Mouse (Mus musculus): ENCODE data around the gene Gp6. TPM values are rescaled to one million over a fixed set of nuclear protein-coding genes. Genes with fewer than 3 reads are reported as not detected.

Gene Gp6
- polyA plus RNA-seq (2014; fragmentation: Nextera tagmentation; extraction: Ambion mirVana) = 0.20 TPM in 1 of 2 replicates, not detected in the other

GRCm38 (mm10) chr7:4397730-4398129, at the start of gene Gp6:
Gene Gp6, minus strand, starts transcription at chr7:4397744.
- 96% methylated on average over 1 of the region's 1 CpGs for WGBS
- DNase-seq (ENCODE audit: low spot score) (no peak), ATAC-seq (ENCODE audit: low FRiP score) (no peak)
- Histone ChIP-seq H3K4me2 (replicated peaks) (no peak within 1 kb of the TSS), H3K9me3 (ENCODE audit: control insufficient read depth, low read length) (no peaks in the 10 kb centered on the region), H3K36me3 (replicated peaks; ENCODE audit: control insufficient read depth, insufficient read depth) (no peaks in the 10 kb centered on the region), H3K27ac (no peak within 1 kb of the TSS), H3K4me3 (replicated peaks; ENCODE audit: low read length) (no peak within 1 kb of the TSS), H3K9ac (no peak within 1 kb of the TSS), H3K27me3 (ENCODE audit: control insufficient read depth, insufficient read depth, low read length) (no peaks in the 10 kb centered on the region), H3K4me1 (replicated peaks; ENCODE audit: control insufficient read depth, insufficient read depth, low read length) (no peaks in the 10 kb centered on the region)

- no peaks in the 10 kb centered on the region for H3K27me3 ChIP-seq (ENCODE audit: control insufficient read depth, insufficient read depth, low read length)
- no peak for DNase-seq (ENCODE audit: low spot score)
- no peak overlapping the region for H3K4me2 ChIP-seq (replicated peaks)
- ATAC-seq (ENCODE audit: low FRiP score) = no peak
- no peak overlapping the region for H3K9ac ChIP-seq
- H3K36me3 ChIP-seq (replicated peaks; ENCODE audit: control insufficient read depth, insufficient read depth) = peaks cover 19% of the 10 kb centered on the region
- peaks cover 7% of the 10 kb centered on the region; the same call in 1 of the 2 replicates for H3K4me1 ChIP-seq (replicated peaks; ENCODE audit: control insufficient read depth, insufficient read depth, low read length)
- H3K27ac ChIP-seq = no peak overlapping the region
- H3K9me3 ChIP-seq (ENCODE audit: control insufficient read depth, low read length) = no peaks in the 10 kb centered on the region
- no peak overlapping the region for H3K4me3 ChIP-seq (replicated peaks; ENCODE audit: low read length)
- 11% methylated on average over 1 of the region's 1 CpGs for WGBS
These were observed 49.6 kb upstream of the Gp6 start for GRCm38 (mm10) chr7:4447138-4447537.

GRCm38 (mm10) chr7:4445216-4445791, 47.8 kb upstream of the Gp6 start, which contains the start of gene Rdh13:
Gene Rdh13, minus strand, starts transcription at chr7:4445649.
- Histone ChIP-seq H3K9me3 (ENCODE audit: control insufficient read depth, low read length) (no peaks in the 10 kb centered on the region), H3K36me3 (replicated peaks; ENCODE audit: control insufficient read depth, insufficient read depth) (peaks cover 37% of the 10 kb centered on the region), H3K27me3 (ENCODE audit: control insufficient read depth, insufficient read depth, low read length) (no peaks in the 10 kb centered on the region), H3K4me2 (replicated peaks) (peak within 1 kb of the TSS; percentile 58), H3K27ac (peak within 1 kb of the TSS; percentile 68), H3K4me3 (replicated peaks; ENCODE audit: low read length) (peak within 1 kb of the TSS; percentile 67), H3K4me1 (replicated peaks; ENCODE audit: control insufficient read depth, insufficient read depth, low read length) (peaks cover 7% of the 10 kb centered on the region; the same call in 1 of the 2 replicates), H3K9ac (peak within 1 kb of the TSS; percentile 78)
- ATAC-seq (ENCODE audit: low FRiP score) (peak; percentile 95), DNase-seq (ENCODE audit: low spot score) (peak; percentile 88)
- WGBS = under 1% methylated on average over 35 of the region's 35 CpGs

- no peak overlapping the region for H3K4me2 ChIP-seq (replicated peaks)
- 94% methylated on average over 10 of the region's 10 CpGs for WGBS
- no peak overlapping the region for H3K27ac ChIP-seq
- no peak overlapping the region for H3K4me3 ChIP-seq (replicated peaks; ENCODE audit: low read length)
- H3K4me1 ChIP-seq (replicated peaks; ENCODE audit: control insufficient read depth, insufficient read depth, low read length) = peaks cover 7% of the 10 kb centered on the region; the same call in 1 of the 2 replicates
- H3K9ac ChIP-seq = no peak overlapping the region
- peaks cover 65% of the 10 kb centered on the region for H3K36me3 ChIP-seq (replicated peaks; ENCODE audit: control insufficient read depth, insufficient read depth)
- DNase-seq (ENCODE audit: low spot score) (no peak), ATAC-seq (ENCODE audit: low FRiP score) (no peak)
- no peaks in the 10 kb centered on the region for H3K27me3 ChIP-seq (ENCODE audit: control insufficient read depth, insufficient read depth, low read length)
- no peaks in the 10 kb centered on the region for H3K9me3 ChIP-seq (ENCODE audit: control insufficient read depth, low read length)
These were observed 43.0 kb upstream of the Gp6 start for GRCm38 (mm10) chr7:4440549-4440948.

- no peak overlapping the region for H3K4me2 ChIP-seq (replicated peaks)
- no peak overlapping the region for H3K9ac ChIP-seq
- ATAC-seq (ENCODE audit: low FRiP score) (no peak), DNase-seq (ENCODE audit: low spot score) (no peak)
- H3K27ac ChIP-seq = no peak overlapping the region
- WGBS = 90% methylated on average over 2 of the region's 2 CpGs
- peaks cover 78% of the 10 kb centered on the region for H3K36me3 ChIP-seq (replicated peaks; ENCODE audit: control insufficient read depth, insufficient read depth)
- no peaks in the 10 kb centered on the region for H3K27me3 ChIP-seq (ENCODE audit: control insufficient read depth, insufficient read depth, low read length)
- no peak overlapping the region for H3K4me3 ChIP-seq (replicated peaks; ENCODE audit: low read length)
- H3K9me3 ChIP-seq (ENCODE audit: control insufficient read depth, low read length) = no peaks in the 10 kb centered on the region
- H3K4me1 ChIP-seq (replicated peaks; ENCODE audit: control insufficient read depth, insufficient read depth, low read length) = no peaks in the 10 kb centered on the region
These were observed 40.2 kb upstream of the Gp6 start for GRCm38 (mm10) chr7:4437721-4438120.

- Histone ChIP-seq H3K4me1 (replicated peaks; ENCODE audit: control insufficient read depth, insufficient read depth, low read length) (no peaks in the 10 kb centered on the region), H3K4me3 (replicated peaks; ENCODE audit: low read length) (no peak overlapping the region), H3K36me3 (replicated peaks; ENCODE audit: control insufficient read depth, insufficient read depth) (peaks cover 83% of the 10 kb centered on the region), H3K4me2 (replicated peaks) (no peak overlapping the region), H3K27me3 (ENCODE audit: control insufficient read depth, insufficient read depth, low read length) (no peaks in the 10 kb centered on the region), H3K9me3 (ENCODE audit: control insufficient read depth, low read length) (no peaks in the 10 kb centered on the region), H3K9ac (no peak overlapping the region), H3K27ac (no peak overlapping the region)
- no peak for DNase-seq (ENCODE audit: low spot score)
- WGBS = 94% methylated on average over 8 of the region's 8 CpGs
- ATAC-seq (ENCODE audit: low FRiP score) = no peak
These were observed 34.5 kb upstream of the Gp6 start for GRCm38 (mm10) chr7:4432026-4432425.

- peak; percentile 82 for DNase-seq (ENCODE audit: low spot score)
- H3K4me1 ChIP-seq (replicated peaks; ENCODE audit: control insufficient read depth, insufficient read depth, low read length) = no peaks in the 10 kb centered on the region
- no peak for ATAC-seq (ENCODE audit: low FRiP score)
- H3K9me3 ChIP-seq (ENCODE audit: control insufficient read depth, low read length) = no peaks in the 10 kb centered on the region
- no peak overlapping the region for H3K4me3 ChIP-seq (replicated peaks; ENCODE audit: low read length)
- no peak overlapping the region for H3K27ac ChIP-seq
- no peak overlapping the region for H3K4me2 ChIP-seq (replicated peaks)
- no peaks in the 10 kb centered on the region for H3K27me3 ChIP-seq (ENCODE audit: control insufficient read depth, insufficient read depth, low read length)
- no peak overlapping the region for H3K9ac ChIP-seq
- H3K36me3 ChIP-seq (replicated peaks; ENCODE audit: control insufficient read depth, insufficient read depth) = peaks cover 84% of the 10 kb centered on the region
- 77% methylated on average over 6 of the region's 6 CpGs for WGBS
These were observed 34.0 kb upstream of the Gp6 start for GRCm38 (mm10) chr7:4431548-4431947.

- no peak overlapping the region for H3K4me3 ChIP-seq (replicated peaks; ENCODE audit: low read length)
- no peaks in the 10 kb centered on the region for H3K27me3 ChIP-seq (ENCODE audit: control insufficient read depth, insufficient read depth, low read length)
These were observed 32.8 kb upstream of the Gp6 start for GRCm38 (mm10) chr7:4430246-4430844.

GRCm38 (mm10) chr7:4427161-4427912, 29.8 kb upstream of the Gp6 start:
- DNase-seq (ENCODE audit: low spot score) (peak; percentile 97), ATAC-seq (ENCODE audit: low FRiP score) (peak; percentile 93)
- H3K9me3 ChIP-seq (ENCODE audit: control insufficient read depth, low read length) = no peaks in the 10 kb centered on the region
- WGBS = 80% methylated on average over 7 of the region's 7 CpGs
- no peak overlapping the region for H3K9ac ChIP-seq
- no peaks in the 10 kb centered on the region for H3K27me3 ChIP-seq (ENCODE audit: control insufficient read depth, insufficient read depth, low read length)
- peaks cover 80% of the 10 kb centered on the region for H3K36me3 ChIP-seq (replicated peaks; ENCODE audit: control insufficient read depth, insufficient read depth)
- H3K4me3 ChIP-seq (replicated peaks; ENCODE audit: low read length) = no peak overlapping the region
- H3K4me2 ChIP-seq (replicated peaks) = no peak overlapping the region
- H3K27ac ChIP-seq = no peak overlapping the region
- H3K4me1 ChIP-seq (replicated peaks; ENCODE audit: control insufficient read depth, insufficient read depth, low read length) = no peaks in the 10 kb centered on the region

More at GRCm38 (mm10) chr7:4430246-4430844, 32.8 kb upstream of the Gp6 start:
- Histone ChIP-seq H3K4me2 (replicated peaks) (no peak overlapping the region), H3K9me3 (ENCODE audit: control insufficient read depth, low read length) (no peaks in the 10 kb centered on the region), H3K9ac (no peak overlapping the region), H3K36me3 (replicated peaks; ENCODE audit: control insufficient read depth, insufficient read depth) (peaks cover 84% of the 10 kb centered on the region), H3K4me1 (replicated peaks; ENCODE audit: control insufficient read depth, insufficient read depth, low read length) (no peaks in the 10 kb centered on the region), H3K27ac (no peak overlapping the region)
- 97% methylated on average over 9 of the region's 9 CpGs for WGBS
- no peak for DNase-seq (ENCODE audit: low spot score)
- no peak for ATAC-seq (ENCODE audit: low FRiP score)
